Mouse (Mus musculus) ES-Bruce4 (cell line): Measurements from ENCODE around the gene Il18.
"Not testable (repeated sequence)": the region's sequence is repeated elsewhere in the genome, so short reads cannot be mapped to it uniquely, and the experiment has no call there.

ENCODE experiments used
- CTCF ChIP-seq: IDR thresholded peaks from one replicate; pipeline ENCODE4 v1.8.1; 2011; ENCODE audit warnings: low read depth, low read length
- EP300 ChIP-seq: IDR thresholded peaks from 2 replicates; pipeline ENCODE4 v1.6.1; 2011; ENCODE audit warnings: low read depth, low read length; ENCODE audit not compliant: insufficient read depth
- POLR2A ChIP-seq: IDR thresholded peaks from one replicate; pipeline ENCODE4 v1.8.1; 2011; ENCODE audit warnings: low read length; ENCODE audit not compliant: insufficient read depth

GRCm38 (mm10) chr9:50630903-50631302 lies 76.3 kb downstream of the Il18 start:
- TF ChIP-seq POLR2A, CTCF, EP300: not testable (repeated sequence)
